Mouse (Mus musculus): Measurements from ENCODE around the gene Rapgef6. TPM values are rescaled to one million over a fixed set of nuclear protein-coding genes. Genes with fewer than 3 reads are reported as not detected.

Rapgef6 gene
- polyA plus RNA-seq, 1 experiment from 2014 or later = 34.3 TPM

DNA sequence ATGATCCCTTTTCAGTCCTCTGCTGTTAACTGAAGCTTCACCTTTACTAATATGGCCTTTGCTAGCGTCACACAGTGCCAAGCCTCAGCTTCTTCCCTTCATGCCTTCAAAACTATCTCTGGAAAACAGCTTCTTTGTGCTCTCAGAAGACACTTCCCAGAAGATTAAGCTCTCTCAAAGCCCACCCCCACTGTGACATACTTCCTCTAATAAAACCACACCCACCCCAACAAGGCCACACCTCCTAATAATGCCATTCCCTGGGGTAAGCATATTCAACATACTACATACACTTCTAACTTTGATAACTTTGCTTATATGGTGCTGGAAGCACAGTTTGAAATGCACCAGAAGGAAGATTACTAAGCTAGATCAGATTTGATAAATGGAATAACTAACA, 8.3 kb downstream of the Rapgef6 start:
- Histone ChIP-seq H3K4me3 (no peak overlapping the region), H3K36me3 (no peaks in the 10 kb centered on the region), H3K27me3 (ENCODE audit: low read depth, poor library complexity, severe bottlenecking) (no peaks in the 10 kb centered on the region), H3K9me3 (replicated peaks) (no peaks in the 10 kb centered on the region), H3K4me1 (no peaks in the 10 kb centered on the region), H3K27ac (no peak overlapping the region)
- no peak for DNase-seq (ENCODE audit: low spot score)
- WGBS = 94% methylated on average over 1 of the region's 1 CpGs

DNA sequence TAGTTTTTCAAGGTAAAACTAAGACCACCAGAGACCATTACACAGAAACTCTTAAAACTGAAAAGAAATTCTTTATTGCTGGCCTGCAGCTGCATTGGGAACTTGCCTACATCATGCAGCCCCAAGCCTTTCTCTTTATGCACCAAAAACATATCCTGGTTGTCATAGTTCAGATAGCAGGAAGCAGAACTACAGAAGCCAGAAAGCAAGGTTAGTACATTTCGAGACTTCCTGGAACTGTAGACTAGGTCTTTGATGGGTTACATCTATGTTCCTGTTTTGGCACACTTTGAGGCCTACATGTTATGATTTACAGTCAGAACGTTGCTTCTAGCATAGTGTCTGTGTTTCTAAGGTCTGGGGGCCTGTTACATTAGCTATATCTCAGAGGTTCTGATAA, 11.2 kb downstream of the Rapgef6 start:
- no peak for DNase-seq (ENCODE audit: low spot score)
- Histone ChIP-seq H3K27me3 (ENCODE audit: low read depth, poor library complexity, severe bottlenecking) (no peaks in the 10 kb centered on the region), H3K4me1 (no peaks in the 10 kb centered on the region), H3K4me3 (no peak overlapping the region), H3K9me3 (replicated peaks) (no peaks in the 10 kb centered on the region), H3K27ac (no peak overlapping the region), H3K36me3 (no peaks in the 10 kb centered on the region)
- WGBS = 85% methylated on average over 2 of the region's 2 CpGs

DNA sequence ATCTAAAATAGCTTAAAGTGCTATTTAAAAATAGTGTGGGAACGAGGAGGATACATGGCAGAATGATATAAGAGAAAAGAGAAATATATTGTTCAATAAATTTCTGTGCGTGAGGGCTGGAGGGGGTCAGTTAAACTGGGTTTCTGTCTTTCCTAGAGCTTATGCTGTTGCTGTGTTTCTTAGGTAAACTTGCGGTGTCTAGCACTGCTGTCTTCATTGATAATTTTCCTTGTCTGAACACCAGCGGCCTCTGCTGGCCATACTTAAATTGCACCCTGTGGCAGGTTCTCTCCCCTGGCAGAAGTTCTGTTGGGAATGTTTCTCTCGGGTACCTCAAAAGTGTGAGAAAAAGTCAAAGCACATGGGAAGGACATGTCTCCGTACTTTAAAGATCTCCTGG, 12.2 kb downstream of the Rapgef6 start:
- WGBS = 60% methylated on average over 6 of the region's 6 CpGs

DNA sequence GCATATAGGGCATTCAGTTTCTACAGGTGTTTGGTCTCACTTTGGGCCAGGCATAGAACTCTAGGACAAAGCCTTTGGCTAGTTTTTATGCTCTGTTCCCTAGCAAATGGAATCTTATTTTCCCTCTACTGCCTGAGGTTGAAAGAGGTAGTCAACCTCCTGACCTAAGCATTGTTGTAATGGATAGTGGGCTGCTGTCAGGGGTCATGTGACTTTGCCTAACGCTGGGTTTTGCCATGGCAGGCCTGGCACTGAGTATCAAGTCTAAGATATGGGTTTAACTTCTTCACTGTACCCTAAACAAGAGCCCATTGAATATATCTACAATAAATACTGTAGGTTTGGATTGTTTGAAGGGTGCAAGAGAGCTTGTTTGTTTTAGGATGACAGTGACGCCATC, 16.4 kb downstream of the Rapgef6 start:
- H3K27ac ChIP-seq = no peak overlapping the region
- no peaks in the 10 kb centered on the region for H3K36me3 ChIP-seq
- H3K4me3 ChIP-seq = no peak overlapping the region
- no peaks in the 10 kb centered on the region for H3K27me3 ChIP-seq (ENCODE audit: low read depth, poor library complexity, severe bottlenecking)
- H3K4me1 ChIP-seq = no peaks in the 10 kb centered on the region
- DNase-seq (ENCODE audit: low spot score) = no peak
- H3K9me3 ChIP-seq (replicated peaks) = no peaks in the 10 kb centered on the region
- WGBS = 83% methylated on average over 2 of the region's 2 CpGs

More for the DNA sequence above, 12.2 kb downstream of the Rapgef6 start:
- DNase-seq (ENCODE audit: low spot score) = peak; percentile 71
- Histone ChIP-seq H3K27ac (no peak overlapping the region), H3K27me3 (ENCODE audit: low read depth, poor library complexity, severe bottlenecking) (no peaks in the 10 kb centered on the region), H3K4me1 (no peaks in the 10 kb centered on the region), H3K4me3 (no peak overlapping the region), H3K9me3 (replicated peaks) (no peaks in the 10 kb centered on the region), H3K36me3 (no peaks in the 10 kb centered on the region)

DNA sequence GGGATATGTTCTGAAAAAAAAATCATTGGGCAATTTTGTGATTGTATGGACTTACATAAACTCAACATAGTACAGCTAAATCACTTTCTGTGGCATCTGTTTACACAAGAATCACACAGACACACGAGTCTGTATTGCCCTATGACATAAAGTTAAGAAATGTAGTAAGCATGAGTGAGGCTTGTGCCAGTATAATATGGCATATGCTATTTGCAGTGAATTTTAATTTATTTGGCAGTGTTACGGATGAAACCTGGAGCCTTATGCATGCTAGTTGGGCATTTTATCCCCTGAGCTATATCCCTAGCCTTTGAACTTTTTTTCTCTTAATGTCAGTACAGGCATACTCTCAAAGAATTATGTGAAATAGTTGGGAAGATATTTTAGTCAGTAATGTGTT, 16.8 kb downstream of the Rapgef6 start:
- Histone ChIP-seq H3K4me3 (no peak overlapping the region), H3K4me1 (no peaks in the 10 kb centered on the region), H3K27ac (no peak overlapping the region), H3K9me3 (replicated peaks) (no peaks in the 10 kb centered on the region), H3K27me3 (ENCODE audit: low read depth, poor library complexity, severe bottlenecking) (no peaks in the 10 kb centered on the region), H3K36me3 (no peaks in the 10 kb centered on the region)
- WGBS = 86% methylated on average over 2 of the region's 2 CpGs
- no peak for DNase-seq (ENCODE audit: low spot score)

DNA sequence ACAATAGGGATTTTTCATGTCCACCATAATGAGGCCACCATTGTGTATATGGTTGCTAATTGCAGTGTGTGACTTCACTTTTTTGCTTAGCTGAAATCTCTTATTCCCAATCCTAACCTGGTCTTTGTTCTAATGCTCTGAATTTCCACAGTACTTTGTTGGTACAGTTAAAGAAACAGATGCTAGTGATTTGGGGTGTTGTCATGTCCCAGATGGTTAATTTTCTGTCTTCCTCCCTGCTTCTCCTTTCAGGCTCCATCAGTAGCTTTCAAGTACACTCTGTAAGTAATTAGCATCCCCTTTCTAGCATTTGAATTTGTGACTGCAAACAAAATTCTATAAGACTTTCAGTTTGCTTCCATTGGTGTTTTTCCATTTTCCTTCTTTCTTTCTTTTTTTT, 17.7 kb downstream of the Rapgef6 start:
- DNase-seq (ENCODE audit: low spot score) = no peak
- Histone ChIP-seq H3K9me3 (replicated peaks) (no peaks in the 10 kb centered on the region), H3K4me1 (no peaks in the 10 kb centered on the region), H3K36me3 (no peaks in the 10 kb centered on the region), H3K4me3 (no peak overlapping the region), H3K27me3 (ENCODE audit: low read depth, poor library complexity, severe bottlenecking) (no peaks in the 10 kb centered on the region), H3K27ac (no peak overlapping the region)

DNA sequence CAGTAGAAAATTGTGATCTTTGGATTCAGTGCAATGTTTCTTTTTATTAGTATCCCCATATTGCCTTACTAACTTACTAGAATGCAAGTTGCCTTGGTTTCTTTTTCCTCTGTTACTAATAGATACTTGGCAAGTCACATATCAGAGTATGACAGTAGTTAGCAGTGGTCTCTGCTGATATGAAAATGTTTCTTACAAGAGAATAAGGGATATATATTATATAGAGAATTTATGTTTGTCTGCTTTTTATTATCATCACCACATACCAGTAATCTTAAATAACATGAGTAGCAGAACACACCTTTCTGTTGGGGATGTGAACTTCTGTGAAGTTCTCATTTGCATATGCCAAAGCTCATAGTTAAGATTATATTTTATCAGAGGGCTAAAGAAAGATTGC, 19.8 kb downstream of the Rapgef6 start:
- Histone ChIP-seq H3K9me3 (replicated peaks) (no peaks in the 10 kb centered on the region), H3K36me3 (no peaks in the 10 kb centered on the region), H3K4me3 (no peak overlapping the region), H3K27me3 (ENCODE audit: low read depth, poor library complexity, severe bottlenecking) (no peaks in the 10 kb centered on the region), H3K4me1 (no peaks in the 10 kb centered on the region), H3K27ac (no peak overlapping the region)
- no peak for DNase-seq (ENCODE audit: low spot score)

DNA sequence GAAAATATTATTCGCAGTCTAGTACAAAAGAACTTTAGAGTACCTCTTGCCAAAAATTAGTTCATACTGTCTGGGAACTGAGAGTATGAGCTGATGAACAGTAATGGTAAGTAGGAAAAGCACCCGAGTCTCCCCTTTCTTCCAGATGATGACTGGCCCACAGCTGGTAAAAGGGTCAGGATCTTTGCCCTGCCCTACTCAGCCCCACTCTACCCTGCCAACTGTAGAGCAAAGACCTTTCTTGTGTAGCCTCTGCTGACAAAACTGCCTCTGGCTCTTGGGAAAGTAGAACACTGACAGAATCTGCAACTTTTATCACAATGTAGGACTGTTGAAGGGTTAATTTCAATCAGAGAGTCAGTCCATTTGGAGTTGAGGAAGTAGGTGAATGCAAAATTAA, 32.3 kb downstream of the Rapgef6 start:
- DNase-seq (ENCODE audit: low spot score) = no peak
- H3K36me3 ChIP-seq = no peaks in the 10 kb centered on the region
- WGBS = 82% methylated on average over 2 of the region's 2 CpGs

DNA sequence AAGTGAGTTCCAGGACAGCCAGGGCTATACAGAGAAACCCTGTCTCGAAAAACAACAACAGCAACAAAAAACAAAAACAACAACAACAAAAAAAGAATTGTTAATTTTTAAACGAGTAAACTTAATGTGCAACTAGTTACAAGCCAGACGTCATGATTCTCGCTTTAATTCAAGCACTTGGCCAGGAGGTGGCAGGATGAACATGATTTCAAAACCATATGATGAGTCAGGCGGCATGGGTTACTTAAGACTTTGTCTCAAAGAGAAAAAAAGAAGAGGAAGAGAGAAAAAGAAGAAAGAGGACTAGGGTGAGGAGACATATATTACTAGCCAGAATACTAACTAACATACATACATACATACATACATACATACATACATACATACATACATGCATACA, 40.1 kb downstream of the Rapgef6 start:
- DNase-seq (ENCODE audit: low spot score) = no peak
- Histone ChIP-seq H3K27ac (no peak overlapping the region), H3K4me1 (no peaks in the 10 kb centered on the region), H3K4me3 (no peak overlapping the region), H3K9me3 (replicated peaks) (no peaks in the 10 kb centered on the region), H3K27me3 (ENCODE audit: low read depth, poor library complexity, severe bottlenecking) (no peaks in the 10 kb centered on the region), H3K36me3 (peaks cover 3% of the 10 kb centered on the region; the same call in 1 of the 2 replicates)
- 91% methylated on average over 5 of the region's 5 CpGs for WGBS

More for the DNA sequence above, 32.3 kb downstream of the Rapgef6 start:
- Histone ChIP-seq H3K27ac (no peak overlapping the region), H3K4me1 (no peaks in the 10 kb centered on the region), H3K9me3 (replicated peaks) (no peaks in the 10 kb centered on the region), H3K4me3 (no peak overlapping the region), H3K27me3 (ENCODE audit: low read depth, poor library complexity, severe bottlenecking) (no peaks in the 10 kb centered on the region)

DNA sequence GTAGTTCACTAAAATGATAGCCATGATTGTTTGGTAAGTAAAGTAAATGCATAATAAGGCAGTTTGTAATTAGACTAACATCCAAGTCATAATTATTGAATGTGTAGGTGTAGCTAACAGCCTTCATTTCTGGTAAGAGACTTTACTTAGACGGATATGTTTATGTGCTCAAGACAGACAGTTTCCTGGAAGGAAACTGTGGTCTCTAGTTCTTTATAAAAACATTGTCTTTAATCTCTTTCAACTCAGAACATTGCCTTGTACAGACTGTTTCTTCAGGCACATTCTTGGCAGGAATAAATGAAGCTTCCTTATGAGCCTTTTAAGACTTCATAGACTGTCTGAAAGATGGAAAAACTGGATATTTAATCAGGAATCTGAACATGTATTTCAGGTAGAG, 45.3 kb downstream of the Rapgef6 start:
- no peaks in the 10 kb centered on the region for H3K9me3 ChIP-seq (replicated peaks)
- H3K4me3 ChIP-seq = no peak overlapping the region
- WGBS = 84% methylated on average over 1 of the region's 1 CpGs
- peaks cover 3% of the 10 kb centered on the region; the same call in 1 of the 2 replicates for H3K36me3 ChIP-seq
- no peaks in the 10 kb centered on the region for H3K4me1 ChIP-seq
- DNase-seq (ENCODE audit: low spot score) = no peak
- H3K27me3 ChIP-seq (ENCODE audit: low read depth, poor library complexity, severe bottlenecking) = no peaks in the 10 kb centered on the region
- no peak overlapping the region for H3K27ac ChIP-seq

DNA sequence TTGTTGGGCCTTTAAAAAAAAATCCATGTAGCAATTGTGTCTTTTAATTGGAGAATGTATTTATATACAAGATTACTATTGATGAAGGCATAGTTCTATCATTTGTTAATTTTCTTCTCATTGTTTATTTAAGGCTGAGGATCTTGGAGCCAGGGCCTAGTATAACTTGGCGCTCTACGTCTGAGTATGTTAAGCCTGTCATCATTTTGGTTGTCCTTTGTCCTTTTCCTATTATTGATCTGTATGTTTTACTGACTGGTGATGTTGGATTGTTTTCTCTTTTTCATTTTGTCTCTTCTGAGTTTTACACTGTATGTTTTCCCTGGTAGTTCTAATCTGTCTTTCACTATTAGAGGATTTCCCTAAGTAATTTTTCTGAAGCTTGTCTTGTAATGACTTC, 52.1 kb downstream of the Rapgef6 start:
- Histone ChIP-seq H3K36me3 (0 out of 2 replicates have a peak, but pooled peaks cover 9% of the 10 kb centered on the region), H3K9me3 (replicated peaks) (no peaks in the 10 kb centered on the region), H3K27ac (no peak overlapping the region), H3K4me1 (no peaks in the 10 kb centered on the region), H3K4me3 (no peak overlapping the region), H3K27me3 (ENCODE audit: low read depth, poor library complexity, severe bottlenecking) (no peaks in the 10 kb centered on the region)
- WGBS = 95% methylated on average over 2 of the region's 2 CpGs
- DNase-seq (ENCODE audit: low spot score) = no peak

DNA sequence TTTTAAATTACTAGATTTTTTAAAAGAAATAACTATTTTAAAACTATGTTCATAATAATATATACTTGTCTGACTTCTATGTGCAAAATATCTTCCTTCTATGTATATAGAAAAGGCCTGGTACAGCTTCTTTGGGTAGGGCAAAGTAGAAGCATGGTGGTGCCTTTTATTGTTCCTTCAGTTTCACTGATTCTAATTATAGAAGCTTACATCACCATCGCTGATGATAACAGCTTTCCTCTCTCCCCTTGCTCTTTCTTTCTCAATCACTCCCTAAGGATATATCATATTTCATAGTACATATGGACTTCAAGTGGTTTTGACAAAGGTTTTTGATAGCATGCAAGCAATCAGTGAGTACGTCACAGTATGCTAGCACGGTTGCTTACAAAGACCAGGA, 69.9 kb downstream of the Rapgef6 start:
- DNase-seq (ENCODE audit: low spot score) = no peak
- Histone ChIP-seq H3K9me3 (replicated peaks) (no peaks in the 10 kb centered on the region), H3K36me3 (peaks cover 6% of the 10 kb centered on the region), H3K27ac (no peak overlapping the region), H3K27me3 (ENCODE audit: low read depth, poor library complexity, severe bottlenecking) (no peaks in the 10 kb centered on the region), H3K4me3 (no peak overlapping the region), H3K4me1 (no peaks in the 10 kb centered on the region)
- 88% methylated on average over 3 of the region's 3 CpGs for WGBS

DNA sequence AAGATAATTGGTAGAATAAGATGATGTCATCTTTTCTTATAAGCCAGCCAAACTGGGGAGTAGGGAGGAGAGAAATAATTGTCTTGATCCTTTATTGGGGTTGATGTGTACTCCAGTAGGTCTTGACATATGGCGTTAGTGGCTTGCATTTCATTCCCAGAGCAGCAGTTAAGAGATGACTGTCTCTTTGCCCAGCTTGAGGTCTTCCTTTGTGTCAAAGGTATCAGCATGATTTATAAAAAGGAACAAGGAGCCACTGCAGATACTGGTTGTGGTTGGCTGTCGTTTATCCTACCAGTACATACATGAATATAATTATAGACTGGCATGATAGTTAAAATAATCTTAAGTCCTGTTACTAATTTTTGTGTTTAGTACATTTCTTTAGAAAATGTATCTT, 71.4 kb downstream of the Rapgef6 start:
- DNase-seq (ENCODE audit: low spot score) = no peak
- Histone ChIP-seq H3K9me3 (replicated peaks) (no peaks in the 10 kb centered on the region), H3K27ac (no peak overlapping the region), H3K27me3 (ENCODE audit: low read depth, poor library complexity, severe bottlenecking) (no peaks in the 10 kb centered on the region), H3K4me3 (no peak overlapping the region), H3K36me3 (peaks cover 3% of the 10 kb centered on the region), H3K4me1 (no peaks in the 10 kb centered on the region)
- WGBS = 86% methylated on average over 2 of the region's 2 CpGs

DNA sequence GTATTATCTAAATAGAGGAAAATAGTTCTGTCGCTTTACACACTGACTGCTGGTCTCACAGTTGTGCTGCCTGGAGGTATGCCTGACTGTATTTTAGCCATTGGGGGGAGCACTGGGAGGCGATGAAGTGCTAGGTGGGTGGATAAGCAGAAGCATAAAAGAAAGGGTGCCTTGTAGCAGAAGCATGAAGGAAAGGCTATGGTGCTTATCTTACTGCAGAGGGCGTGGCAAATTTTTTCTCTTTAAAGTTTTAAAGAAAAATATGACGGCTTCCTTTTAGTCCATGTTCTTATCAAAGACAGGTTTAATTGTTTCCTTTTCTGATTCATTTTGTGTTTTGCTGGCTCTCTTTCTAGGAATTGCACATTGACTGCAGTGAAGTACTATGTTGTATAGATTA, 72.4 kb downstream of the Rapgef6 start:
- Histone ChIP-seq H3K4me1 (no peaks in the 10 kb centered on the region), H3K4me3 (no peak overlapping the region), H3K27me3 (ENCODE audit: low read depth, poor library complexity, severe bottlenecking) (no peaks in the 10 kb centered on the region), H3K27ac (no peak overlapping the region), H3K9me3 (replicated peaks) (no peaks in the 10 kb centered on the region), H3K36me3 (no peaks in the 10 kb centered on the region)
- no peak for DNase-seq (ENCODE audit: low spot score)
- WGBS = 85% methylated on average over 4 of the region's 4 CpGs
